Mouse (Mus musculus): Measurements from ENCODE around the gene Csad. TPM values are rescaled to one million over a fixed set of nuclear protein-coding genes. Genes with fewer than 3 reads are reported as not detected.

Gene Csad
- polyA plus RNA-seq, 1 experiment from 2014 or later, result 34.6 TPM

DNA sequence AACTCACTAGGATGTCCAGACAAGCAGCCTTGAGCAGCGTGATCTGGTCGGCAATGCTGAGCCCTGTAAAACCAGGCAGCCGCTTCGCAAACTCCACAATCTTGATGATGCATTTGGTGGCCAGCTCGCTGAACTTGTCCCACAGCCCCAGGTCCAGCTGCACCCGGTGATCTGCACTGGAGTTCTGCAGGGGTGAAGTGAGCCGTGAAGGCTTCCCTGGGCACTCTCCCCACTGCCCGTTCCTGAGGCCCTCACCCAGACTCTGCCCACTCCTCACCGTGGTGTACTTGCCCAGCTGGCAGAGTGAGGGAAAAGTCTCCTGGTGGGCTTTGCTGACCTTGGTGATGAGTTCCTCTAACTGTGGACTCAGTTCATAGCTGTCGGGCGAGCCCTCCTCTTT is 35.3 kb upstream of the Csad start:
- Histone ChIP-seq H3K36me3 (replicated peaks; ENCODE audit: control insufficient read depth, insufficient read depth, low read depth, low read length) (peaks cover 3% of the 10 kb centered on the region), H3K9ac (replicated peaks; ENCODE audit: low read length) (no peak overlapping the region), H3K9me3 (replicated peaks; ENCODE audit: control insufficient read depth, low read length) (no peaks in the 10 kb centered on the region), H3K27me3 (ENCODE audit: control insufficient read depth, insufficient read depth, low read length) (no peaks in the 10 kb centered on the region), H3K4me2 (ENCODE audit: low read depth, low read length) (no peak overlapping the region), H3K4me3 (ENCODE audit: low read depth, low read length) (no peak overlapping the region), H3K4me1 (ENCODE audit: control insufficient read depth, insufficient read depth, low read length) (peaks cover 17% of the 10 kb centered on the region), H3K27ac (replicated peaks; ENCODE audit: low read depth, low read length) (no peak overlapping the region)
- no peak for DNase-seq (ENCODE audit: low spot score)
- WGBS, result 77% methylated on average over 11 of the region's 11 CpGs
- ATAC-seq (replicated peaks; ENCODE audit: insufficient number of reproducible peaks, low FRiP score, low TSS enrichment, low read depth), result no peak

DNA sequence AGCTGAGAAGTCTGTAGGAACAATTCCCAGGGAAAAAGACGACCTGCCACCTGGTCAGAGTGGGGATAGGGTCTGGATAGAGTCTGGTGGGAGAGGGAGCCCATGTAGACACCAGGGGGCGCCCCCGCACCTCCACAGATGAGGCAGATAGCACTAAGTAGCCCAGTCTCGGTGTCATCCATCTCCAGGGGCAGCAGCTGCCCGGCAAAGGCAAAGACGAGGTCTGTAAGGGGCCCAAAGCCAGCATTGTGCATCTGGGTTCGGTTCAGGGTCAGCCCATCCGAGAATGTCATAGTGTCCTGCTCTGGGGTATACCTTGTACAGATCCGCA is 34.7 kb upstream of the Csad start:
- Histone ChIP-seq H3K9me3 (replicated peaks; ENCODE audit: control insufficient read depth, low read length) (no peaks in the 10 kb centered on the region), H3K27me3 (ENCODE audit: control insufficient read depth, insufficient read depth, low read length) (no peaks in the 10 kb centered on the region), H3K9ac (replicated peaks; ENCODE audit: low read length) (no peak overlapping the region), H3K4me3 (ENCODE audit: low read depth, low read length) (no peak overlapping the region), H3K4me2 (ENCODE audit: low read depth, low read length) (no peak overlapping the region), H3K36me3 (replicated peaks; ENCODE audit: control insufficient read depth, insufficient read depth, low read depth, low read length) (peaks cover 3% of the 10 kb centered on the region), H3K27ac (replicated peaks; ENCODE audit: low read depth, low read length) (no peak overlapping the region), H3K4me1 (ENCODE audit: control insufficient read depth, insufficient read depth, low read length) (peaks cover 15% of the 10 kb centered on the region)
- DNase-seq (ENCODE audit: low spot score) (peak; percentile 82), ATAC-seq (replicated peaks; ENCODE audit: insufficient number of reproducible peaks, low FRiP score, low TSS enrichment, low read depth) (no peak; the same call in 1 of the 2 replicates)
- WGBS, result 11% methylated on average over 9 of the region's 9 CpGs

DNA sequence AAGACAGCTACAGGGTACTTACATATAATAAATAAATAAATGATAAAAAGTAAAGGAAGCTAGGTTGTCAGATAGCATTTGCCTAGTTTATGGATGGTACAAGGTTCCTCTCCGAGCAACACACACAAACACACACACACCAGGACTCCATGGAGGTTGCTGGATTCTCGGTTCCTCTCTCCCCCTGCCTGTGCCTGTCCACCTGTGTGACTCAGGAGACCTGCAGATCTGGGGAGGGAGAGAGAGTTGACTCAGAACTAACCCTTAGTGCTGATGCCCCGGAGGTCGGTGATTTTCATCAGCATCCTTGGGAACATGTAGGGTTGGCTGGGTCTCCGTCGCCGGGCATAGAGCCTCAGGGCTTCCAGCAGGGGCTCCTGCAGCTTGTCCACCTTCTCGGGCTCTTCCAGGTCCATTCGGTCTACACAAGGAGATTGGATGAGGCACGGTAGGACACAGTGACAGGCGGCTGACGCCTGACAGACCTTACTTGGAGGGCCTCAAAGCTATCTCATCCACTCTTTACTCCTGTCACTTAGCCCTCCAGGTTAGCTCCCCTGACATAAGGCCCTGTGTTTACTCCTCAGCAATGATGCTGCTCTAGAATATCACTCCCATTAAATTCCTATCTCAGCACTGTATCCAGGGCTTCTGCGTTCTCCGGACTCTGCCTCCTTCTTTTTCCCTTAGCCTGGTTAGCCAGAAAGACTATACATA is 34.2 kb upstream of the Csad start:
- no peaks in the 10 kb centered on the region for H3K9me3 ChIP-seq (replicated peaks; ENCODE audit: control insufficient read depth, low read length)
- ATAC-seq (replicated peaks; ENCODE audit: insufficient number of reproducible peaks, low FRiP score, low TSS enrichment, low read depth), result no peak

DNA sequence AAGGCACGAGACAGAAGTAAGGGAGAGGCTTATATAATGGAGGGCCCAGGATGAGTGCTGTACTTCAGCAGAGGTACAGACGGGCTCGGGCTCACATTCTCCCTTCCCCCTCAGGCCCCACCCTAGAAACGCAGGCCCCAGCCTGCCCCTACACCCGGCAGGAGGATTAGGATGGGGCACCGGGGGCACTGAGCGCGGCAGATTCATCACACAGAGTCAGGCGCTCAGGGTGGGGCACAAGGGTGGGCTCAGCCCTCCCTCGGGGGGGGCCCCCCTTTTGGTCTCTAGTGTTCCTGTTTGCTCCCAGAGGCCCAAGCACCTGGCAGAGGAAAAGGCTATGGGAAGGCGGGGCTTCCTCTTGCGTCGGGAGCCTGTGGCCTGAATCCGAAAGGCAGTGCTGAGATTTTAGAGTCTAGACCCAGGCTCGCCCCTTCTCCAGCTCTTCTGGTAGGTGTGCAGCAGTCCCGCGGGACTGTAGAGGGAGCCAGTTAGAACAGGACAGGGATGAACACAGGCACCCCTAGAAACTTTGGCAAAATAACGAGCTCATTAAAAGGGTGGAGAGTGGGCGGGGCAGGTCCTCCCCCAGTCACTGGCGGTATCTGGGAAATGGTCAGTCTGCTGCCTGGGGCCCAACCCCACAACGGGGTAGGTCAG is 31.0 kb upstream of the Csad start:
- peaks cover 3% of the 10 kb centered on the region for H3K36me3 ChIP-seq (replicated peaks; ENCODE audit: control insufficient read depth, insufficient read depth, low read depth, low read length)
- no peak overlapping the region for H3K27ac ChIP-seq (replicated peaks; ENCODE audit: low read depth, low read length)
- no peak overlapping the region; the same call in 1 of the 2 replicates for H3K9ac ChIP-seq (replicated peaks; ENCODE audit: low read length)
- WGBS, result 38% methylated on average over 21 of the region's 21 CpGs
- ATAC-seq (replicated peaks; ENCODE audit: insufficient number of reproducible peaks, low FRiP score, low TSS enrichment, low read depth) (peak; percentile 25), DNase-seq (ENCODE audit: low spot score) (peak; percentile 51)
- H3K27me3 ChIP-seq (ENCODE audit: control insufficient read depth, insufficient read depth, low read length), result no peaks in the 10 kb centered on the region
- H3K9me3 ChIP-seq (replicated peaks; ENCODE audit: control insufficient read depth, low read length), result no peaks in the 10 kb centered on the region
- H3K4me1 ChIP-seq (ENCODE audit: control insufficient read depth, insufficient read depth, low read length), result no peaks in the 10 kb centered on the region
- H3K4me2 ChIP-seq (ENCODE audit: low read depth, low read length), result no peak overlapping the region
- H3K4me3 ChIP-seq (ENCODE audit: low read depth, low read length), result no peak overlapping the region

More for the DNA sequence above, 34.2 kb upstream of the Csad start:
- no peak overlapping the region for H3K27ac ChIP-seq (replicated peaks; ENCODE audit: low read depth, low read length)
- no peak overlapping the region for H3K4me2 ChIP-seq (ENCODE audit: low read depth, low read length)
- DNase-seq (ENCODE audit: low spot score), result no peak
- WGBS, result 89% methylated on average over 14 of the region's 14 CpGs
- H3K4me1 ChIP-seq (ENCODE audit: control insufficient read depth, insufficient read depth, low read length), result peaks cover 10% of the 10 kb centered on the region
- no peak overlapping the region for H3K4me3 ChIP-seq (ENCODE audit: low read depth, low read length)
- peaks cover 3% of the 10 kb centered on the region for H3K36me3 ChIP-seq (replicated peaks; ENCODE audit: control insufficient read depth, insufficient read depth, low read depth, low read length)
- no peak overlapping the region for H3K9ac ChIP-seq (replicated peaks; ENCODE audit: low read length)
- no peaks in the 10 kb centered on the region for H3K27me3 ChIP-seq (ENCODE audit: control insufficient read depth, insufficient read depth, low read length)

DNA sequence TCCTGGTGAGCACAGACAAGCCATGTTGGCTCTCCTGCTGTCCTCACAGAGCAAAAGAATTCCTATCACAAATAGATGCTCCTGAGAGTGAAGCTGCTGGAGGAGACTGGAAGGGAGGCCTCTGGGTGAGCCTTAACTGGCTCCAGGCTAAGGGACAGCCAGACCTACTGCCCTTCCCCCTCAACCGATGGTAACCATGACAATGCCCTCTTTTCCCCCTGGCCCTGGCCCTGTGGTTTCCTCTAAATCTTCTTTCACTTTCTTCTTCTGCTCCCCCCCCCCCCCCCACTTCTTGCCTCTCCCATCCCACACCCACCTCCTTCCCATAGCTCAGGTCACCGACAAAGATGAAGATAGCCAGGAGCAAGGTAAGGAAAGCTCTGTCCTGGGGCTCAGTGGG is 29.4 kb upstream of the Csad start:
- H3K36me3 ChIP-seq (replicated peaks; ENCODE audit: control insufficient read depth, insufficient read depth, low read depth, low read length), result peaks cover 3% of the 10 kb centered on the region
- H3K4me2 ChIP-seq (ENCODE audit: low read depth, low read length), result no peak overlapping the region
- ATAC-seq (replicated peaks; ENCODE audit: insufficient number of reproducible peaks, low FRiP score, low TSS enrichment, low read depth) (no peak), DNase-seq (ENCODE audit: low spot score) (no peak)
- no peak overlapping the region for H3K9ac ChIP-seq (replicated peaks; ENCODE audit: low read length)
- no peak overlapping the region for H3K27ac ChIP-seq (replicated peaks; ENCODE audit: low read depth, low read length)
- H3K4me1 ChIP-seq (ENCODE audit: control insufficient read depth, insufficient read depth, low read length), result no peaks in the 10 kb centered on the region
- WGBS, result 29% methylated on average over 2 of the region's 2 CpGs
- H3K4me3 ChIP-seq (ENCODE audit: low read depth, low read length), result no peak overlapping the region
- no peaks in the 10 kb centered on the region for H3K9me3 ChIP-seq (replicated peaks; ENCODE audit: control insufficient read depth, low read length)
- no peaks in the 10 kb centered on the region for H3K27me3 ChIP-seq (ENCODE audit: control insufficient read depth, insufficient read depth, low read length)

DNA sequence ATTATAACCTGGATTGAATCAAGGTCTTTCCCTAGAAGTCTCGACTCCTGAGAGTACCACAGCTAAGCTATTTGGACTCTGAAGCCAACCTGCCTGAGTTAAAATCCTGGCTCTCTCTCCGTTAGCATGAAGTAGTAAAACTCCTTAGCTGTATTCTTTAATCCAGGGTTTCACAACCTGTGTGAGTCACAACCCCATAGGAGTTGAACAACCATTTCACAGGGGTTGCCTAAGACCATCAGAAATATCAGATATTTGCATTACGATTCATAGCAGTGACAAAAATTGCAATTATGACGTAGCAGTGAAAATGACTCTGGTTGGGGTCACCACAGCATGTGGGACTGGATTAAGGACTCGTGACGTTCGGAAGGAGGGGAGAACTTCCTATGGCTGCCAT is 28.2 kb upstream of the Csad start:
- no peak overlapping the region for H3K9ac ChIP-seq (replicated peaks; ENCODE audit: low read length)
- no peak overlapping the region for H3K27ac ChIP-seq (replicated peaks; ENCODE audit: low read depth, low read length)
- no peak overlapping the region for H3K4me2 ChIP-seq (ENCODE audit: low read depth, low read length)
- WGBS, result 86% methylated on average over 7 of the region's 7 CpGs
- ATAC-seq (replicated peaks; ENCODE audit: insufficient number of reproducible peaks, low FRiP score, low TSS enrichment, low read depth) (no peak), DNase-seq (ENCODE audit: low spot score) (no peak)
- H3K4me1 ChIP-seq (ENCODE audit: control insufficient read depth, insufficient read depth, low read length), result no peaks in the 10 kb centered on the region
- no peak overlapping the region for H3K4me3 ChIP-seq (ENCODE audit: low read depth, low read length)
- no peaks in the 10 kb centered on the region for H3K9me3 ChIP-seq (replicated peaks; ENCODE audit: control insufficient read depth, low read length)
- H3K27me3 ChIP-seq (ENCODE audit: control insufficient read depth, insufficient read depth, low read length), result no peaks in the 10 kb centered on the region
- H3K36me3 ChIP-seq (replicated peaks; ENCODE audit: control insufficient read depth, insufficient read depth, low read depth, low read length), result no peaks in the 10 kb centered on the region

DNA sequence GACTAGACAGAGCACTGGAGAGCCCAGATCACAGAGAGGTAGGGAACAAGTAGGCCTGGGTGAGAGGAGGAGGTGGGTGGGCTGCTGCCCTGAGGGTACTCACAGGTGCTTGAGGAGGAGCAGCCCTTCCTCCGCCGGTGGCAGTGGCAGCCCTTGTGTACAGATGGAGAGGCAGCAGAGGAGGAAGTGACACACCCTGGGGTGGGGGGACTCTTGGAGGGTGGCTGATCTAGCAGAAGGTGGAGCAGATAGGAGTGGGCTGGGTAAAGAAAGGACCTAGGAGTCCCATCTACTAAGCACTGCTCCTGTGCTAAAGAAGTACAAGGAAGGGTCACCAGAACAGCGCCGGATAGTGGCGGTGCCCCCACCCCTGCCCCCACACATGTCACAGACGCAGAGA is 27.2 kb upstream of the Csad start, which contains the start of gene Itgb7:
Itgb7 (minus strand) TSS at position 197 of the 400 bp plus-strand sequence.
- no peak within 1 kb of the TSS for H3K4me2 ChIP-seq (ENCODE audit: low read depth, low read length)
- WGBS, result 44% methylated on average over 6 of the region's 6 CpGs
- DNase-seq (ENCODE audit: low spot score) (no peak), ATAC-seq (replicated peaks; ENCODE audit: insufficient number of reproducible peaks, low FRiP score, low TSS enrichment, low read depth) (no peak; the same call in 1 of the 2 replicates)
- H3K36me3 ChIP-seq (replicated peaks; ENCODE audit: control insufficient read depth, insufficient read depth, low read depth, low read length), result no peaks in the 10 kb centered on the region
- H3K27me3 ChIP-seq (ENCODE audit: control insufficient read depth, insufficient read depth, low read length), result no peaks in the 10 kb centered on the region
- H3K9me3 ChIP-seq (replicated peaks; ENCODE audit: control insufficient read depth, low read length), result no peaks in the 10 kb centered on the region
- no peak within 1 kb of the TSS for H3K27ac ChIP-seq (replicated peaks; ENCODE audit: low read depth, low read length)
- H3K4me1 ChIP-seq (ENCODE audit: control insufficient read depth, insufficient read depth, low read length), result no peaks in the 10 kb centered on the region
- no peak within 1 kb of the TSS for H3K4me3 ChIP-seq (ENCODE audit: low read depth, low read length)
- H3K9ac ChIP-seq (replicated peaks; ENCODE audit: low read length), result no peak within 1 kb of the TSS

Data from embryonic facial prominence, embryonic 11.5 days (tissue).